Mouse (Mus musculus): ENCODE data around the gene Flnc.
A peak's percentile ranks its signal among the peaks of the same experiment; 100 is the strongest.

The Flnc gene

DNA sequence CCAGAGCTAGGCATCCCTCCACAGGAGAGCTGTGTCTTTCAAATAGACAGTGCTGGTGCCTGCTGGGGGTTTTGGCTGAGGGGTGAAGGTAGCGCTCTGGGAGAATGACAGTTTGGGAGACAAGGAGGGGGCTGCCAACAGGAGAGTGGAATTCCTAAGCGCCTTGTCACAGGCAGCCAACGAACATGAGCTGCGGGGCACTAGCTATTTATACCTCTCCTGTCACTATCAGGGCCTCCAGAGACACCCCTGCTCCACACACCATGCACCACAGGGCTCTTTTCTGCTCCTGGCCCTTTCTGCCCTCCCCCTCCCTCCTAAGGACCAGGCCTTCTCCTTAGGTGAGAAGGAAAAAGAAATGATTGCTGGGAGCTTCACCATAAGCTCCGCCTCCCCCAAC, 1.6 kb upstream of the Flnc start:
- no peak for DNase-seq (ENCODE audit: low read depth, low spot score)

DNA sequence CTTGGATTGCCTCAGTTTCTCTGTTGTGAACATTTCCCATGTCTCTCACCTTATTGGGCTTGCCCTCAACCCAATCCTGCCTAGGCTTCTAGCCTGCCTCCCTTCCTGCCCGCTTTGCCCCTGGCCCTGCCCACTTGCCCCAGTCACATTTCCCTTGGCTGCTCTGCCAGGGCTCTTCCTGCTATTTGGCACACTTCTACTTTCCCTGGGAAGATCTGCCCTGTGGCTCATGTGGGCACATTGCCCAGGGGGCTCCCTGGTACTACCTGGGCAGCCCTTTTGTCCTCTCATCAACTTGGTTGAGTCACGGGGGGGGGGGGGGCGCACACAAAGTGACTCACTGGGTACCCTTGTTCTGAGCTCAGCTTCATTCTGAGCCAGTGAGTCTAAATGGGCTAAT, 900 bp upstream of the Flnc start:
- DNase-seq (ENCODE audit: low read depth, low spot score): no peak

DNA sequence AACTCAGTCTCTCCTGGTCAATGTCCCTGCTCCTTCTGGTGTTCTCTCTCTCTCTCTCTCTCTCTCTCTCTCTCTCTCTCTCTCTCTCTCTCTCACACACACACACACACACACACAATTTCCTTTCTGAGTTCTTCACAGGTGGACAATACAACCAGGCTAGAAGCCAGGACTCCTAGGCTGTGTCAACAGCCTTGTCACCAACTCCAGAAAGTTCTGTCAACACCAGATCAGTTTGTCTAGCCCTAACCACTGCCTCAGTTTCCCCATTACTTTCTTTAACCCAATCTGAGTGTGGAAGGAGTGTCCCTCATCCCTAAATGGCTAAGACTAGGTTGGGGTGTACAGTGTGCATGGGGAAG, 399 bp upstream of the Flnc start:
- no peak for DNase-seq (ENCODE audit: low read depth, low spot score)

DNA sequence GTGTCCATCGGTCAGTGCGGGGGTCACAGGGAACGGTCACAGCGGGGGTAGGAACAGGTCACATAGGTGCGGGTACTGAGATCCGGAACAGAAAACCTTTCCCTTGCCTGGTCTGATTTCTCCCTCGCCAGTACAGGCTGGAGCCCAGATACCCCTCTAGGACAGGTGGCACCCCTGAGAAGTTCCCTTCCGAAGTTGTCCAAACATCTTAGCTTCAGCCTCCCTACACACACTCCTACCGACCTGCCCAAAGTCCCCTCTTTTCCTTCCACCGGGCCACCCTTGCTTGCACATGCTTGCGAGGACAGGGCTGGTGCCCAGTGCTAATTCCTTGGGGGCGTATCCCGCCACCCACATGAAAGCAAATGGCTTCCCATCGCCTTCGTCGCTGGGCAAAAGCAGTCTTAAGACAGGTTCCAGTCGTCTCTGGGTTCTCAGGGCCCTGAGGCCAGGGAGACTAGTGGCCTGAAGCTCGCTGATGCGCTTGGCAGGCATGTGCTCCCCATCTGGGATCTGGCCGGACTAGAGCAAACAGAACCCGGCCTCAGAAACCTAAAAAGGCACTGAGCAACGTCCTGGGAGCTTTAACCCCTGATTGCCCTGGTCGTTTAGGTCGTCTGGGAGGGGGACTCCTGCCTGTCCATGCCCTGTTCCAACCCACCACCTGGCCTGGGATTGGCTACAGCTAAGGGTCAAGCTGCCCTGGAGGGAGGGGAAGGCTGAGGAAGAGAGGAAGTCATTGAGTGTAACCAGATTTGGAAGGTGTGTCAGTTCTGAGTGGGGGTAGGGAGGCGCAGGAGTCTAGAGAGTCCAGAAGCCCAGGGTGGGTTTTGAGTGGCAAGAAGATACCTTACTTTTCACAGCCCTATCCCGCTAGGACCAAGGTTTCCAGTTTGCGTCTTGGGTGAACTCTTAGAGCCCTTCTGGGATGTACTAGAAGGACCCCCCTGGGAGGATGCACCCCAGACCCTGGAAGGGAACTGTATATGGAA, 1.0 kb downstream of the Flnc start:
- DNase-seq (ENCODE audit: low read depth, low spot score): peak; percentile 27

DNA sequence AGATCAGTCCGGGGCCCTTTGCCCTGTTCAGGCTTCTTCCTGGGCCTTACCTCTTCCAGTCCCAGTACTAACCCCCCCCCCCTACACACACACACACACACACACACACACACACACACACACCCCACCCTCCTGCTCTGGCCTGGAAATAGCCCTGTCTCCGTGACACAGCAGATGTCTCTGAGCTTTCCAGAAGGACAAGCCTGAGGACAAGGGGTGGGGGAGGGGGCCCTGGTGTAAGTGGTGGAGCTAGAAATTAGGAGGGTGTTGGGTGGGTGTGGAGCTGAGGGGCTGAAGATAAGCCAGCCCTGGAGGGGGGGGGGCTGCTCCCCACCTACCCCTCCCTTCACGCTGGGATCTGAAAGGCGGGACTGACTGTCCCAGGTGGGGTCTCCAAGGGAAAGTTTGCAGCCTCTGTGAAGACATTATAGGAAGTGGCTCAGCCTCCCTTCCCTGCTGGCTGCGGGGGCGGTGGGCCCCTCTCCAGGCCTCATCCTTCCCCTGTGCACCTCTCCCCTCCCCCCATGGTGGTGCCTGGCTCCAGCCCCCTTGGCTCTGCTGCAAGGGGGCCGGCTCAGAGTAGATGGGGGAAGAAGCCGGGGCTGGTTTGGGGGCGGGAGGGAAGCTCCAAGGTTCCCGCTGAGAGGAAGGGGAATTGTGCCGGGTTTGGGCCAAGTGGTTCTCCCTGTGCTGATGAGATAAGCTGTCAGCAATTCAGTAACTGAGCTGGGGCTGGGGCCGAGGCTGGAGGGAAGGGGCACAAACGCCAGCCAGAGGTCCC, 2.0 kb downstream of the Flnc start:
- DNase-seq (ENCODE audit: low read depth, low spot score): no peak

DNA sequence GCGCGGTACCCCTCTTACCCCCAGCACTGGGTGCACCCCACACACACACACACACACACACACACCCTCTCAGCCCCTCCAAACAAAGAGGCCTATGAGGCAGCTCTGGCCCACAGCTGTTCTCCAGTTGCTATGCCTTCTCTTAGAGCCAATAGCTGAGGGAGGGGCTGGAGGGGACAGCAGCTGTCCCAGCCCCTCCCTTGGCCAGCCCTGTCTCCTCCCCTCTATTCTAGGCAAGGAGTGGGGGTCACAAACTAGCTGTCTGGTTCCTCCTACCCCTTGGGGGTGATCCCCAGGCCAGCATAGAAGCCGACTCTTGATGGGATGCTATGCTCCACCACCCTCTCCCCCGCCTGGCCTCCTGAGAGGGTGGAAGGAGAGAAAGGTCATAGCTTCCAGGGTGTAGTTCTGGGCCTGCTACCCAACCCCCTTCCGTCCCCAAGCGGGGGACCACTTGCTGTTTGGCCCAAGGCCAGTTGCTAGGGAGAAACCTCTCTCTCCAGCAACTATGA, 2.9 kb downstream of the Flnc start:
- DNase-seq (ENCODE audit: low read depth, low spot score): peak; percentile 39

DNA sequence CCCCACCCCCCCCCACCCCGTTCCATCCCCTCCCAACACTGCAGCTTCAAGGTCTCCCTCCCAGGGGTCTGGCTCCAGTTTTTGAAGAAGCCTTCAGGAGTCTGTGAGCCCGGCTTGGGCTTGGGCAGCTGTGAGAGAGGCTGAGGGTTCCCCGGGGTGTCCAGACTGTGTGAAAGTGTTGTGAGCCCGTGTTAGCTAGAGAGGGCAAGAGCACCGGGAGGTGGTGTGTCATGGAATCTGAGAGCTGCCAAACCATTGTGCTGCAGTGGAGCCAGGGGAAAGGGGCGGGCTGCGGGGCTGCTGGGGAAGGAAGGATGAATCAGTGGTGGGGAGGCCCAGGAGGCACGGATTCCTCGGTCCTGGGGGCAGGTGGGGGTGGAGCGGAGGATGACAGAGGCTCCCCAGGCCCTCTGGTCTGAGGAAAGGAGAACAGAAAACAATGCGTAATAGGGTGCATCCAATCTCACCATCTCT, 3.4 kb downstream of the Flnc start:
- no peak for DNase-seq (ENCODE audit: low read depth, low spot score)

DNA sequence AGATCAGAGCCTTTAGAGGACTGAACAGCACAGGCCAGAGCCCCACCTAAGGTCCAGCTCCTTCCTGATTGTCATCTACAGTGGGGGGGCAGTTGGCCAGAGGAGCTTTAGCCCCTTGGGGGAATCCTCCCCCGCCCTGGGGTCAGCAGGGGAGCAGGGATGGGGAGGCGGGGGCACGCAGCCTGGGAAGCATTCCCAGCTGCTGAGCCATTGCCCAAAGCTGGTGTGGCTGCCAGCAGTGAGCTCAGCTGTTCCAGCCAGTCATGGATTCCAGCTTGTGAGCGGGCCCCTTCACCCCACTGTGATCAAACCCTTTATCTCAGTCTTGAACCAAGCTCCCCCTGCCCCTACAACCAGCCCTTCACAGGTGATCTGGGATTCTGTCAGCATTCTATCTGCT, 6.2 kb downstream of the Flnc start:
- DNase-seq (ENCODE audit: low read depth, low spot score): no peak

DNA sequence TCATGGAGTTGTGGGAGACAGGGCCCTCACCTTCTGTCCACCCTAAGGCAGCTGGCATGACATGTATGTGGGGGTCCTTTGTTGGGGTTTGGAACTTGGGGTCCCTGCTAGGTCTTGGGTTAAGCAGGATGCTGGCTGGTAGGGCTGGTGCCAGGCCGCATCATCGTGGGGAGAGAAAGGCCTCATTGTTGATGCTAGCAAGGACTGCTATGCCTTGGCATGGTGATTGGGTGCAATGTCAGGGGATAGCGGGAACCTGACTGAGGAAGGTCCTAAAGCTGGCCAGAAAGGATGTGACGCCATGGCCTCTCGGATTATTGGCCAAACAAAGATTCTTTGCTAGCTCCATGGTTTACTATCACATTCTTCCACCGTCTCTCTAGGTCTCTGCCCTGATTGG, 6.7 kb downstream of the Flnc start:
- no peak for DNase-seq (ENCODE audit: low read depth, low spot score)

DNA sequence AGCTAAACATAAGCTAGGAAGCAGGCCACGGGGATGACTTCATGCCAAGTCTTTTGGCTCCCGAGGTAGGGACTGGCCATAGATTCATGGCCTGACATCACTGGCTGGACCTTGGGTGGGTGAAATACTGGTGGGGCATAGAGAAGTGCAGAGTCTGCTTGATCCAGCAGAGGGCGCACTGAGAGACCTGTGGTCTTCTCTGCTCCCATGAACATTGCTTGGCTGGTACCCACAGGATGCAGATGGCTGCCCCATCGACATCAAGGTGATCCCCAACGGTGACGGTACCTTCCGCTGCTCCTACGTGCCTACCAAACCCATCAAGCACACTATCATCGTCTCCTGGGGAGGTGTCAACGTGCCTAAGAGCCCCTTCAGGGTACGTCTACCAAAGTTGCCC, 11.7 kb downstream of the Flnc start:
- peak; percentile 43 for DNase-seq (ENCODE audit: low read depth, low spot score)

DNA sequence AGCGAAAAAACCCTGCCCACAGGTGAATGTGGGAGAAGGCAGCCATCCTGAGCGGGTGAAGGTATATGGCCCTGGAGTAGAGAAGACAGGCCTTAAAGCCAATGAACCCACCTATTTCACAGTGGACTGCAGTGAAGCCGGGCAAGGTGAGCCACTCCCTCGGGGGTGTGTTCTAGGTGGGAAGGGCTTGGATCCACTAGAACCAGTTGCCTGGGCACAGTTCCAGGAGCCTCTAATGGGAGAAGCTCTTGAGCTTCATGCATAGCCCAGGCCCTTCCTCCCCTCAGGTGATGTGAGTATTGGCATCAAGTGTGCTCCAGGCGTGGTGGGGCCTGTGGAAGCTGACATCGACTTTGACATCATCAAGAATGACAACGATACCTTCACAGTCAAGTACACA, 12.3 kb downstream of the Flnc start:
- no peak for DNase-seq (ENCODE audit: low read depth, low spot score)

DNA sequence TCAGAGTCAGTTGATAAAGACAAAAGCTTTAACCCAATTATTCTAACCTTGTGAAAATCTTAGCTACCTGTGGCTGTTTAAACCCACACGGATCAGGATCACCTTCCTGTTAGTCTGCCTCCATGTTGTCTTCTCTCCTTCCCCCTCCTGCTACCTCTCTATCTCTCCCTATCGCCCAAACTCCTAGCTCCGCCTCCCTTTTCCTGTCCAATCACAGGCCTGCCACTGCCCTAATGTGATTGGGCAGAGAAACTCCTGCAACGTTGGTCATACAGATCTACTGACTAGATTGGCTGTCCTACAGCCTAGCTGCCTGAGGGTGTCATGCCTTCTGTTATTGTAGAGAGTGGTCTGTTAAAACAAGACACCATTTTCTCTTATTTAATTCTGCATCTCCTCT, 16.8 kb downstream of the Flnc start:
- no peak for DNase-seq (ENCODE audit: low read depth, low spot score)

DNA sequence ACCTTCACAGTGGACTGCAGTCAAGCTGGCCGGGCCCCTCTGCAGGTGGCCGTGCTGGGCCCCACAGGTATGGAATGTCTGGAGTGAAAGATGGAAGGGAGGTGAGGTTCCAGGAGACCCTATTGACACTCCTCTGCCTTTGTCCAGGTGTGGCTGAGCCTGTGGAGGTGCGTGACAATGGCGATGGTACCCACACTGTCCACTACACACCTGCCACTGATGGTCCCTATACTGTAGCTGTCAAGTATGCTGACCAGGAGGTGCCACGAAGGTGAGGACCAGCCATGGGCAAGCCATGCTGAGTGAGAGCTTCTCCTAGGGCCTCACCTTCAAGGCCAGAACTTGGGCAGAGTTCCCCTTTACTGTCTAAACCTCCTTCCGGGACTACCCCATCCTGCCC, 17.6 kb downstream of the Flnc start:
- DNase-seq (ENCODE audit: low read depth, low spot score): no peak

DNA sequence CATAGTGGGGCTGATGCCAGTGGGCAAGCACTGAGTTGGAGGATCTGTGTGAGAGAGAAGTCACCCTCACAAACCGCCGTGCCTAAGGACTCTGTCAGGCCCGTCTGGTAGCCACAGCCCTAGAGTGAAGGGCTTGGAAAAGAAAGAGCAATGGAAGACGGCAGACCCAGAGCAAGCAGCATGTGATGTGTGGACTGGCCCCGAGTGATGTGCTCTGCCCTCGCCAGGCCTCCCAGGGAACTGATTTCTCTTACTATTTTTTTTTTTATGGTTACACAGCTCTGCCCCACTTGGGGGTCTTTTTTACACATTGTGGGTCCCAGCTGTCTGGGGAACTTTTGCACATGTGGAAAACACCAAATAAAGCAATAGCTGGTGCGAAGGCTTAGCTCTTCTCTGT, 28.4 kb downstream of the Flnc start:
- DNase-seq (ENCODE audit: low read depth, low spot score): no peak

DNA sequence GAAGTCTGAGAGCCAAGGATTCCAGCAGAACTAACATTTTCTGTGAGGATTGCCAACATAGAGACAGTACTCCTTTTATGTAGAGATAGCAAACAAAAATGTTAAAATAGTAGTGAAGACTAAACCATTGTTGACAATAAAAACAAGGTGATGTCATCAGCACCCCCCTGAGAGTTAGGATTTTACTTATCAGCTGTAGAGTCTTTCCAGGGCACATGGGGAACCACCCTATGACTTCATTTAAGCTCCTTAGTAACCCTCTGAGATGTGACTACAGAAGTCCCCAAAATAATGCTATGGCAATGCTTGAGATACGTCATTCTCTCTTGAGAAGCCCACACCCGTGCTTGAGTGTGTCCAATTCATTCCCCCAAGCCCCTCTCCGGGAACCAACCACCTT, 30.3 kb downstream of the Flnc start:
- DNase-seq (ENCODE audit: low read depth, low spot score): no peak

DNA sequence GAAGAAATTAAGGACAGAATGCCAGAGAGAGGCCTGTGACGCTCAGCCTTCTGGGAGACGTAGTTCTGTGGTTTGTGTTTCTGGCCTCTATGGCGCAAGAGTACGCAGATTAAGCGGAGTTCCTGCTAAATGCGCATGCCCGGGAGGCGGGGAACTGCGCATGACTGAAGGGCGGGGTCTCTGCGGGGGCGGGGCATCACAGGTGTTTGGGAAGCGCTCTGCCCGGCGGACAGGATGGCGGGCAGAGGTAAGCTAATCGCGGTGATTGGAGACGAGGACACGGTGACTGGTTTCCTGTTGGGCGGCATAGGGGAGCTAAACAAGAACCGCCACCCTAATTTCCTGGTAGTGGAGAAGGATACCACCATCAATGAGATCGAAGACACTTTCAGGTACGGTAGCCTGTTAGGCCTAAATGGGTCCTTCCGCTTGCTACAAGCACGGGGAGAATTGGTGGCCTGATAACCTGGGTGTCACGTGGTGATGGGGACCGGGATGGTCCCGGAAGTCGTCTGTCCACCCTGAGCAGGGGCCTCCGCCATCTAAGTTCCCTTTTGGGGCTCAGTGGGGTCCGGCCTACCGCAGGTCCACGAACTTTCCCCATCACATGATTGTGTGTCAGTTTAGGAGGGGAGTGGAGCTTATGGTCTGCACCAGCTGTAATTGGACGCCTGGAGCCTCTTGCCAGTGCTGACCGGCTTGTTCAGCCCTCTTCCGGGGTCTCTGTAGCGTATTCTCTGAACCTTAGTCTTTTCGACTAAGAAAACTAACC, 34.7 kb downstream of the Flnc start, which contains the start of gene Atp6v1f:
TSS of gene Atp6v1f (plus strand) at position 136 of the 772 bp plus-strand sequence.
- DNase-seq (ENCODE audit: low read depth, low spot score): peak; percentile 95

DNA sequence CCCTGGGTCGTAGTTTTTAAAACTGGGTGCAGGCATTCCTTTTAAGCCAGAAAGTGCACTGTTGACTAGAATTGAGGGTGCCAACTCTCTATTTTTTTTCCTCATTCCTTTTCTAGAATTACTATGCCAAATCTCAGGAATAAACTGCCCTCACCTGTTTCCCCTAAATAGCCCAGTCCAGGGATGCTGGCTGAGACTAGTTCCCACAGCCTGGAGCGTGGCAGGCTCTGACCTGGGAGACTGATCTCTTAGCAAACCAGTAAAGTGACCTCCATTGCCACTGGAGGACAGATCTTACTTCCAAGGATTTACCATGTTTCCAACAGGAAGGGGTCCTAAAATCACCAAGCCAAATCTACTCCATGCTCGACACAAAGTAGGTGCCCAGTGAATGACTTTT, 35.8 kb downstream of the Flnc start:
- no peak for DNase-seq (ENCODE audit: low read depth, low spot score)

DNA sequence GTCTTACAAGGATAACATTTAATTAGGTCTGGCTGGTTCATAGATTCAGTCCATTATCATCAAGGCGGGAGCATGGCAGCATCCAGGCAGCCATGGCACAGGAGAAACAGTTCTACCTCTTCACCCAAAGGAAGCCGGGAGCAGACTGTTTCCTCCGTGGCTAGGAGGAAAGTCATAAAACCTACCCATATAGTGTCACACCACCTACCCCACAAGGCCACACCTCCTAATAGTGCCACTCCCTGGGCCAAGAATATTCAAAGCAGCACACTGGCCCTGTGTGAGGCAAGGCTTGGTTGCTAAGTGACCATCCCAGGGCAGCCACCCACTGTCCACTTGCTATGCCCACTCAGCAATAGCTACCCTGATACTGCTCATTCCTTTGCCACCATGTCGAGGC, 38.1 kb downstream of the Flnc start, which contains the start of gene Atp6v1fnb:
TSS of gene Atp6v1fnb (plus strand) at position 301 of the 400 bp plus-strand sequence.
- no peak for DNase-seq (ENCODE audit: low read depth, low spot score)

DNA sequence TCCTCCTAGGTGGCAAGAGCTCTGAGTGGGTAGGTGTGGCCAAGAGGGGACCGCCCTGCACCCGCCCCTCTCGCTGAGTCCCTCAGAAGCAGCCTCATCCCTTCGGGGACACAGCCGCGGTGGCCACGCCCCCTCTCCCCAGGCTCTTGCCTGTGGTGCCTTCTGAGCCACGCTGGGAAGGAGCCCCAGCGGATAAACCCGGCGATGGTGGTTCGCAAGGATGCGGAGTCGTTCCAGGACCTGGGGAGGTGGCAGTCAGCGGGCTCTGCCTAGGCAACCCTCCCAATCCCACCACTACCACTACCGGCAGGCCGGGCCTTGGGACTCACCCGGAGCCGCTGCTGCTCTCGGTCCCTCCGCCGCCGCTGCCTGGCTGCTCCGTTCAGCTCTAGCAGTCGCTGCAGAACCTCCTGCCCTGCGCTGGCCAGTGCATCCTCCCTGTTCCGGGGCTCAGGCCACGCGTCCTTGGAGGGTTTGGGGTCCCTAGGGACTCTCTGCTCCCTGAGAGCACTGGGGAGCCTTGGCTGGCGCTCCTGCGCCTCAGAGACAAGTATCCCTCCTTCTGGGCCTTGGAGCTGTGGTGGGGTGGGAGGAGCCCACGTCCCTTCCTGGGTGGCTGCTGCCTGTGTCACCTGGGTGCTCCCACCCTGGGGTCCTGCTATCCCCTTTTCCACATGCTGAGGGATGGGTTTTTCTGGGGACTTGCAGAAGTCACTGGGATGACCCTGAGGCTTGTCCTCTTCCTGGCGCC, 41.1 kb downstream of the Flnc start:
- peak; percentile 77 for DNase-seq (ENCODE audit: low read depth, low spot score)

DNA sequence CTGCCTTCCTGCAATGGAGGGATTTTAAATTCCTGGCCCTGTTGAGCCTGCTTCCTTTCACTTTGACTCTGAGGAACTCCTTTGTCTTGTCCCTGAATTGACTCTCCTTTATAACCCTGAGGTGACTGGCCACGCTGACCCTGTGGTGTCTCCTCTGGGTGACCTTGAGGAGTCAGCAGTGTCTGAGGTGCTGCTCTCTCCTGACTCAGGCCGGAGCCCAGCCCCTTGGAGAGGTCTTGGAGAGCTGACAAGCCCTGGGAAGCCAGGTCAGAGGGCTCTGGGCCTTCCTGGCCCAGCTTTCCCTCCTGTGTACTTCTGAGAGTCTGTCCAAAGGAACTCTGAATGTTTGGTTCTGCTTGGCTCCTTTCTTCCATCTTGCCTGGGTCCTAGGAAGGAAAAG, 41.7 kb downstream of the Flnc start:
- no peak for DNase-seq (ENCODE audit: low read depth, low spot score)

DNA sequence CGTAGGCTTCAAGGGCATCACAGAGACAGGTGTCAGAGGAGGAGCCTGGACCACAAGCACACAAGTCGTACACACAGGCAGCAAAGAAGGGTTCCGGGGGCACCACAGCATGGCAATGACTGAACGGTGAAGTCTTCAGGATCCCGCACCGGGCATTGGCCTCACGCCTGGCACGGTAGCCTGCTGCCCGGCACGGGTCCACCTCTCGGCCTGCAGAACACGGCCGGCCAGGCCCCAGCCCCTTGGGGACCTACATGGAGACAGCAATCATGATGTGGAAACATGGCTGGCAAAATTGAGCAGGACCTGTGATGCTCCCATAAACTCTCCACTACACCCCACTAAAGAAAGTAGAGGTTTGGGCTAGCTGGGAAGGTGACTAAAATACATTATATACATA, 49.6 kb downstream of the Flnc start:
- DNase-seq (ENCODE audit: low read depth, low spot score): no peak

Data from forelimb bud, embryonic 11.5 days (tissue).